Mouse (Mus musculus) heart, postnatal 10 days (tissue): ENCODE results near the gene Mcl1. TPM values are rescaled to one million over a fixed set of nuclear protein-coding genes. Genes with fewer than 3 reads are reported as not detected.
"Not testable (repeated sequence)": the region's sequence is repeated elsewhere in the genome, so short reads cannot be mapped to it uniquely, and the experiment has no call there.

Experiments
- DNase-seq, 2 experiments: peaks; one replicate each; pipeline ENCODE4 v3.0.0; 2021
- intact Hi-C: fragments of 180-260 bp; cut with DNase I; formaldehyde crosslinking; loops from one replicate; pipeline ENCODE4 v1.15.1; 2025
- total RNA-seq, 2 experiments: library from RNA; stranded (reverse); gene quantifications; 2 replicates each; pipeline ENCODE4 v1.2.3; 2021

Gene Mcl1
- total RNA-seq = 100 to 1,000 TPM; 147 to 161 TPM

DNA sequence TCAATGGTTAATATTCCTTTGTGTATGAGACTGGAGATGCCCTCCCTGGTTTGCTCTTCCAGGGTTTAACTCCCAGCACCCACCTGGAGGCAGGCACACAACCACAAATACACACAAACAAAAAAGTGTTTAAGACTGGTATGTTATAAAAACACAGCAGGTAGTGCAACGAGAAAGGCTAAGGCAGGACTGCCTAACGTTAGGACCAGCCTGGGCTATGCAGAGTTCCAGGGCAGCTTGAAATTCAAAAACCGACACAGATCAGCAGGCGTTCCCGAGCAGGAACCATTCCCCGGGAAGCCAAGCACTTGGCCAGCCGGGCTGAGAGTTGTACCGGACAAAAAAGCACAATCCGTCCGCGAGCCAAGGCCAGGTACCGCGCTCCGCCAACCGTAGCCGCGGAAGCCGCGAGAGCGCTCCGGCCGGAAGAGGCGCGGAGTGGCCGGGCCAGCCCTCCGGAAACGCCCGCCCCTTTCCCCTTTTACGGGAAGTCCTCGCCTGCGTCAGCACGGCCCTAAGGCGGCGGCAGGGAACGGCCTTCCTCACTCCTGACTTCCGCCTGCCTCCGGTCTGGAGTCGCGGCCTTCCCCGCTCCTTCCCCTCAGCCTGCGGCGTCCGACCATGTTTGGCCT lies at the start of gene Mcl1:
Gene Mcl1, plus strand, starts transcription at position 553 of the 632 bp plus-strand sequence.
- peak; percentile 96 to 97 for DNase-seq
- intact Hi-C loops = no loop called here

DNA sequence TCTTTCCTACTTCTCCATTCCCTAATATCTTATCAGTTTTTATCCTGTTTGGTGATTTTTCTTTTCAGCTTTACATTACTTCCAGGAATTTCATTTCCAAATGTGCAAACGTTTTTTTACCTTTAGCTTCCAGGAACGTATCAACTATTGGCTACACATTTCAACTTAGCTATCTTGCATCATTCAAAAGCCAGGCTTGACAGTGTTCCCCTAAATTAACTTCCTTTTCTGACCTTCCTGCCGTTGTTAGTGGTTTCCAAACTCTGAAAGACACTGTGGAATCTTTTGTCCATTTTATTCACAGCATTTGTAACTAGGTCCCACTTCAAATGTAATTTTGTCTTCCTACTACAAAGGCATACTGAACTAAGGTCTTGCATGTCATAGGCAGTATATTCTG lies 49.4 kb upstream of the Mcl1 start:
- intact Hi-C loops = no loop called here
- no peak for DNase-seq

DNA sequence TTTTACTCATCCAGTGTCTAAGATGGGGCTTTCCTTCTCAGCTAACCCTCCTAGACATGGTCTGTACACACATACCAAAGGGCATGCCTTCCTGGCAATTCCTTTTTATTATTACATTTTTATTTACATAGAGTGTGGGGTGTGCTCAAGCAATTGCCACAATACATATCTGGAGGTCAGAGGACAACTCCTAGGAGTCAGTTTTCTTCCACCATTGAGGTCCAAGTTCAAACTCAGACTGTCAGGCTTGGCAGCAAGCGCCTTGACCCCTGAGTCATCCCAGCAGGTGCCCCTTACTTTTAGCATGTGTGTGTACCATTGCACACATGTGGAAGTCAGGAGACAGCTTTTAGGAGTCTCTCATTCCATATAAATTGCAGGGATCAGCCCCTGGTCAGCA lies 44.6 kb upstream of the Mcl1 start:
- DNase-seq = no peak

DNA sequence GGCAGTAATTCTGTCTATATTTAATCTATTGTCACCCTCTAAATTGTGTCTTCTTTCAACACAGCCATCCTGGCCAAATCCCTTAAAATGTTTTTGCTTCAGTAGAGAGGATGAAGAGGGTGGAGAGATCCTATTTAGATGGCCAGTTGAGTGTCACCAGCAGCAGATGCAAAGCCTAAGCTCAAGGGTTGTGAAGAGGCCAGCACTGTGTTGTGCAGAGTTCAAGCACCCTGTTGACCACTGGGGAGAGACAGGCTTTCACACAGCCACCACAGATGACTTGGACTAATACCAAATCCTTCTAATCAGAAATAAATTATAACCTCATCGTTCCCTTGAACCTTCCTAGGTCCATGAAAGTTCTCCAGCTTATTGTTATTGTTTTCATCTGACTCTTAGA lies 40.1 kb upstream of the Mcl1 start:
- DNase-seq = no peak
- intact Hi-C loops = loop anchor here (10.0 kb wide), 1 partner anchor 104 kb away; no protein-coding TSS in a partner anchor

More for the DNA sequence above, 44.6 kb upstream of the Mcl1 start:
- intact Hi-C loops = loop anchor here (10.0 kb wide), 1 partner anchor 99 kb away; no protein-coding TSS in a partner anchor

DNA sequence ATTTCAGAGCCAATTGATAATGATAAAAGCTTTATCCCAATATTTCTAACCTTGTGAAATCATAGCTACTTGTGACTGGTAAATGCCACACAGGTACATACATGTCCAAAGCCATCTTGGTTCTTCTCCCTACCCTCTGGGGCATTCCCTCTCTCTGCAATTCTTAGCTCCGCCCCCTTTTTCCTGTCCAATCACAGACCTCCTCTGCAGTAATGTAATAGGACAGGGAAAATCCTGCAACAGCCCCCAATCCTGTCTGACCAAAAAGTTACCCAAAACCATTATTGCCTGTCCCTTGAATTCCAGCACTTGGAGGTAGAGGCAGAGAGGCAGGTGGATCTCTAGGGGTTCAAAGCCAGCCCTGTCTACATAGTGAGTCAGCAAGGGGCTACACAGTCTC lies 37.3 kb upstream of the Mcl1 start:
- intact Hi-C loops = no loop called here
- DNase-seq = no peak

DNA sequence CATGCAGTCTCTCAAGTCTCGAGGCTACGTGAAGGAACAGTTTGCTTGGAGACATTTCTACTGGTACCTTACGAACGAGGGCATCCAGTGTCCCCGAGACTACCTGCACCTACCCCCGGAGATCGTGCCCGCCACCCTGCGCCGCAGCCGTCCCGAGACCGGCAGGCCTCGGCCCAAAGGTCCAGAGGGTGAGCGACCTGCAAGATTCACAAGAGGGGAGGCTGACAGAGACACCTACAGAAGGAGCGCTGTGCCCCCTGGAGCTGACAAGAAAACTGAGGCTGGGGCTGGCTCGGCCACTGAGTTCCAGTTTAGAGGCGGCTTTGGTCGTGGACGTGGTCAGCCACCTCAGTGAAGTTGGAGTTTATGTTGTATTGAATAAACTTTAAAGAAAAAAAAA lies 36.2 kb upstream of the Mcl1 start:
- DNase-seq, intact Hi-C loops: not testable (repeated sequence)

DNA sequence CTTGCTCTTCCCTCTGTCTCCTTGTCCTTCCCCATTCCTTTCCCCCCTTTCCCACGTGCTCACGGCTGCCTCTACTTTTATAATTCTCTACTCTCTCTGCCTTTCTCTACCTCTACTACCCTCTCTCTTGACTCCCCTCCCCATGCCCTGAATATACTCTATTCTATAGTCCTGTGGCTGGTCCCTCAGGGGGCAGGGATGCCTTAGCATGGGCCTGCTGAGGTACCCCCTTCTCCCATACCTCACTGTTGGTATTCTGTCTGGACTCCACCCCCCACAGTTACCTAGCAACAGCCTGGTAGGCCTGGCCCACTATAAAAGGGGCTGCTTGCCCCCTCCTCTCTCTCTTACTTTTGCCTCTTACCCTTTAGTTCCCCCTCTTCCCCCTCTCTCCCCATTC lies 35.0 kb upstream of the Mcl1 start:
- intact Hi-C loops = no loop called here

DNA sequence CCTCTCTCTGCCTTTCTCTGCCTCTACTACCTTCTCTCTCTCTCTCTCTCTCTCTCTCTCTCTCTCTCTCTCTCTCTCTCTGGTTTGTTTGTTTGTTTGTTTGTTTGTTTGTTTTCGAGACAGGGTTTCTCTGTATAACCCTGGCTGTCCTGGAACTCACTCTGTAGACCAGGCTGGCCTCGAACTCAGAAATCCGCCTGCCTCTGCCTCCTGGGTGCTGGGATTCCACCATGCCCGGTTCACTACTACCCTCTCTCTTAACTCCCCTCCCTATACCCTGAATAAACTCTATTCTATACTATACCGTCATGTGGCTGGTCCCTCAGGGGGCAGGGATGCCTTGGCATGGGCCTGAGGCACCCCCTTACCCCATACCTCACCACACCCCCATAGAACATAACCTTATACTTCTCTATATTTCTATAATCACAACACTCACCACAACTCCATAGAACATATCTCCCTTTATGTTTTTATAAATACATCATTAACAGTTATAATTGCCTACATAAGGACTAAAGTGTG lies 34.5 kb upstream of the Mcl1 start:
- intact Hi-C loops, DNase-seq: not testable (repeated sequence)

More for the DNA sequence above, 35.0 kb upstream of the Mcl1 start:
- DNase-seq = no peak

DNA sequence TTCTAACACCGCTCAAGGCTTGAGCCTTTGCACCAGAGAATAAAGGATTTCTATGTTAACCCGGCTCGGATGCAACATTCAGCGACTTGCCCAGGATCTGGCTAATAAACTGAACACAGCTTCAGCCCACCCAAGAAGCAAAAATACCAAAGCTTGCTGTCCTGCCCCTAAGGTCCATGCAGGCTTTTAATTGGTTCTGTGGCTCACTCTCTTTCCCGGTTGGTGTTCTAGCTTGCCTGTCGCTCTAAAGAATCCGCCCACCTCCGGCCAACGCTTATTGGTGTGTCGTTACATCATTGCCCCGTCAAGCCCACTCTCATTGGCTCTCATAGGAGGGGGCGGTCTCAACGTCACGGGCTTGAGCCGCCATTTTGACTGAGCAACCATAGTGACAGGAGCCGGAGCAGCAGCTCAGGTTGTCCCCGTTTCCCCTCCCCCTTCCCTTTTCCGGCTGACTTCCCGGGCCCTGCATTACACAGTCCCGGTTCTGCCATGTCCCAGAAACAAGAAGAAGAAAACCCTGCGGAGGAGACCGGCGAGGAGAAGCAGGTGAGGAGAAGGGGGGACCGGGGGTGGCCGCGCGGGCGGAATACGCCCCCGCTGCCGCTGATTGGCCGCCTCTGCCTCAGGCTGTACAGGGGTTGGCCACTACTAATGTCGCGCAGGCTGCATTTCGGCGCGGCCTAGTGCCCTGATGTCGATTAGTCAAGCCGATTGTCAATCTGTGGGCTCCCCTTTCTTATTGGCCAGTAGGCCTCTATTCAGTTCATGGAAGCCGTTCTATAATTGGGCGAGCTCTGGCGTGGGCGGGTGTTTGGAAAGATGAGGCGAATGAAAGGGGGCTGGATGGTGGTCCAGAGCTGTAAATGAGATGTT lies 33.7 kb upstream of the Mcl1 start, which contains the start of gene Ensa:
Gene Ensa, plus strand, starts transcription at position 366 of the 876 bp plus-strand sequence.
- intact Hi-C loops = no loop called here

DNA sequence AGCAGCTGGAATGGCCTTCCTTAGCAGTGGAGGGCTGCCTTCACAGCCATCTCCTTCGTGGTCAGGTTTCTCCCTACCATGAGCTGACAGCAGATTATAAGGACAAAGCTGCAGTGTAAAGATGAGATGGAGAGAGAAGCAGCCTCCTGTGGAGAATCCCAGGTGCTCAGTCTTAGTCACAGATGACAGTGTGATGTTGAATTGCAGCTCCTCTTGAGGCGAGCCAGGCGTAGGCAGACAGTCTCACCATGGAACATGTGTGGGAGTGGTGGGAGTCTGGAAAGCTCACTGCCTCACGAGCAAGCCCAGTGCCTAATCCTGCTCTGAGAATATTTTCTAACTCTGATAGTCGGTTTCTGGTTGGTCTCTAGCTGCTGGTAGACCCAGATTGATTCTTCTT lies 30.8 kb upstream of the Mcl1 start:
- no peak for DNase-seq
- intact Hi-C loops = no loop called here

More for the DNA sequence above, 33.7 kb upstream of the Mcl1 start, which contains the start of gene Ensa:
- peak; percentile 98 to 99 for DNase-seq

DNA sequence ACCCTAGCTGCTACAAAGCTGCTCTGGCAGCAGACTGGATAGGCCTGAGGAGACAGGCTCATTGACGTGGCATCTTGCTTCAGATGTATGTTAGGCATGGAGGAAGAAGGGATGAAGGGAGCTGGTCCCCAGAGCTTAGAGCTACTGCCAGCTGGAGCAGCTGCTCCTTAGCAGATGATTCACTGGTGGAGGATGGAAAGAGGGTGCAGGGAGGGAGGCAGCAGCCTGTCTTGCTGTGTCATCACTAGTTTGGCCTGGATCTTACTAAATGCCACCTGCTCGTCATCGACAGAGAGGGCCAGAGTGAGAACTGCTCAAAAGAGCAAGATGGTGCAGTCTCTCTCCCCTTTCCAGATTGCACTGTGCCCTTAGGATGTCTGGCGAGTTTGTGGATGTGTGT lies 28.8 kb upstream of the Mcl1 start:
- intact Hi-C loops = no loop called here
- DNase-seq = no peak

DNA sequence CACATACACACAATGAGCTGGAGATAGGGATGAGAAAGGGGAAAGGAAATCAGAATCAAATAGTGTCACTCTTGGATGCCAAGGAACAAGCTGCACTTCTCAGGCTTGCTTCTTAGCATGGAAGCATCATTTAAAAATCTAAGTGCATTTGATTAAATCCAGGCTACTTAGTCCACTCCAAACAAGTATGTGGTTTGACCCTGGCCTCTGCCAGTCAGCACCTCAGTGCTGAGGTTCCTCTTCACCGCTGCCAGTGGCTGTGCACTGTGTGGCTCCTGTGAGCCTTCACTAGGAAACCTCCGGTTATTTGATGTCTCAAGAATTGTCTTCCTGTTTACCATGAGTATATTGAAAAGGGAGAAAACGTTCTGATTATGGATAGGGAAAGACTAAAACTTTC lies 27.7 kb upstream of the Mcl1 start:
- no peak for DNase-seq
- intact Hi-C loops = no loop called here

DNA sequence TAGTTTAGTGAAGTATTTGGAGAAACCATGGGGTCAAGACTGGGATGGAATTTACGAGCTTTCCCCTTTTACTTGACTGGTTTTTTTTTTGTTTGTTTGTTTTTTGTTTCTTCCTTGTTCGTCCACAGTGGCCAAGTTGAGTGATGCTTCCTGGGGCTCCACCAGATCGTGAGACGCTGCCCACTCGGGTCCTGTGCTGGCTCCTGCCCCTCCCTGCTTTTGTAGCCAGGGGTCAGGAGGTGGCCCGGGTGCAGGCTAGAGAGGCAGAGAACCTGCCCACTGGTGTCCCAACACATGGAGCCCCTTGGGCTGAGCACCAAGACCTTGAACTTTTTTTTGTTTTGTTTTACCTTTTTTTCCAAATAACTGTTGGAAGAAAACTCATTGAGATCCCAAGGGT lies 27.3 kb upstream of the Mcl1 start:
- DNase-seq = no peak
- intact Hi-C loops = no loop called here

DNA sequence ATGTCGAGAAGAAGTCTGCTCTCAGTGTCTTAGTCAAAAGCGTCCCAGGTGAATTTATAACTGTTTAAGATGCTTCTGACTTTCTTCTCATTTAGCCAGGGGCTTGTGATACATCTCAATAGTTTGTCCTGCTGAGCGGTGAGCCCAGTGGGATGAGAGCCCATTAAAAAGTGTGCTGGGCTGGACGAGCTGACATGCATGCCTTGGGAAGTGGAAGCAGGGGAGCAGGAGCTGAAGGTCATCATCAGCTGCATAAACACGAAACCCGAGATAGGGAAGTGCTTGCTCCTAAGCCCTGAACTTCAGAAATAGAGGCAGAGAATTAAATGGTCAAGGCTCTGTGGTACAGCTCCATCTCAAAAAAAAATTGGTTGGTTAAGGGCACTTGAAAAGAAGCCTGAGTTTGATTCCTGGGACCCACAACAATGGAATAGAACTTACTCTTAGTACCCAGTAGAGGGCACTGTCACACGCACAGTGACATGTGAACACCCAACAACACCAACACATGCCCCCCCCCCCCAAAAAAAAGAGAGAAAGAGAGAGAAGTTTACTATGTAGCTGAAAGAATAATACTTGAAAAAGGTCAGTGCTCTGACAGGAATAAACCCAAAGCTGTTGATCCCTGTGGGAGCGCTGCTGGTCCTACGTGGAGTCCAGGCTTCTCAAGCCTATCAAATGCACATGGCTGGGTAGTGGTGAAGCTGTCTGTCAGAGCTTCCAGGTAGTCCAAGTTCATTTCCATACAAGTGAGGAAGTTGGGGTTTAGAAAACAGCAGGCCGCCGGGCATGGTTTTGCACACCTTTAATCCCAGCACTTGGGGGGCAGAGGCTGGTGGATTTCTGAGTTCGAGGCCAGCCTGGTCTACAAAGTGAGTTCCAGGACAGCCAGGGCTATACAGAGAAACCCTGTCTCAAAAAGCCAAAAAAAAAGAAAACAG lies 25.7 kb upstream of the Mcl1 start:
- intact Hi-C loops = loop anchor here (1.0 to 2.0 kb wide), 2 partner anchors 43 to 140 kb away; no protein-coding TSS in a partner anchor
- DNase-seq = no peak

DNA sequence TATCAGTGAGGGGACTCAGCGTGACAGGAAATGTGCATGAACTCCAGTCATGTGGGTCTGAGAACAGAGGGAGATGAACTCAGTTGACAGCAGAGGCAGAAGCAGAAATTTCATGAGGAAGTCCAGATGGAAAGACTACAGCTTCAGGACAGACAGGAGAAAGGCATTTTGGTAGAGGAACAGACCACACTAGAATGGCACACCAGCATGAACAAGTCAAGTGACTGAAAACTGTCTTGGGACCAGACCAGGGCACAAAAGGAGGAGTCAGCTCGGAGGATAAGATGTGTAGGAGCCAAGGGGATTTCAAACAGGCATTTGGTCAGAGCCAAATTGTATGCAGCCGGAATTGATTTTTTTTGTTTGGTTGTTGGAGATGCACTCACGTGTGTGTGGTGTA lies 23.0 kb upstream of the Mcl1 start:
- intact Hi-C loops = no loop called here
- DNase-seq = no peak

DNA sequence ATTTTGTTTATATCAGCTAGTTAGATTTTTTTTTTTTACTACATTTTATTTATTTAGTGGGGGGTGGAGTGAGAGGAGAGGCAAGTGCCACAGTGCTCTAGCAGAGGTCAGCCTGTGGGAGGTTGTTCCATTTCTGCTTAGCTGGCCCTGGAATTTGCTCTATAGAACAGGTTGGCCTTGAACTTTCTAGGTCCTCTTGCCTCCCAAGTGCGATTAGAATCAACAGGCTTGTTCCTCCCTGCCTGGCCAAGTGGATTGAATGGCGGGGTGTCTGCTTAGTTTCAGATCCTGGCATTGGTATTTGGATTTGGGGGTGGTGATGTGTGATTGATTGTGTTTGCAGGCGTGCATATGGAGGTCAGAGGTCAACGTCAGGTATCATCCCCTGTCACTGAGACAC lies 22.5 kb upstream of the Mcl1 start:
- intact Hi-C loops = no loop called here
- DNase-seq = no peak

DNA sequence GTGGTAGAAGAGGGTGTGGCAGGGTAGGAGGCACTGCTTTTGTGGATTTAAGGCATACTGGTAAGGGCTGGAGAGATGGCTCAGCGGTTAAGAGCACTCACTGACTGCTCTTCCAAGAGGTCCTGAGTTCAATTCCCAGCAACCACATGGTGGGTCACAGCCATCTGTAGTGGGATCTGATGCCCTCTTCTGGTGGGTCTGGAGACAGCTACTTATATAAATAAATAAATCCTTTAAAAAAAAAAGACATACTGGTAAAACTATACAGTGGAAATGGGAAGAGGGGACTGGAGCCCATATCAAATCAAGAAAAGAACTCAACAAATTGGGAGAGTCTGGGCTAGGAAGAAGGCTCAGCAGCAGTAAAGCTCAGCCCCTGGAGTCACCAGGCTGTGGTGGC lies 18.9 kb upstream of the Mcl1 start:
- DNase-seq = no peak
- intact Hi-C loops = no loop called here

DNA sequence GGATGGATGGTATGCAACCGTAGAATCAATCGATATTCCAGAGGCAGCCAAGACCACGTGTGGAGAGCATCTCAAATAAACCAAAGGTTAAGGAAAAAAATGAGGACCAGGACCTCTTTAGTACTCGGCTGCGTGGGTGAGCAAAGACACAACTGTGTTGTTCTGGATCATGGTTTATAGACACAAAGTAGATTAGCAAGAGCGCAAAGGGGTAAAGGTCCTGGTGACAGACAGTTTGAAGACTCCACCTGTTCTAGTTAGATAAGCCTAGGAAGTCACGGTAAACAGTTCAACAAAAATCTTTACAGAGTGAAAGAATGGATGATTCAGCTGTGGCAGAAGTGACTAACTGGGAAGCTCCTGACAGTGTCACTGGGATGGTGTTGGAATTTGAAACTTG lies 15.5 kb upstream of the Mcl1 start:
- no peak for DNase-seq
- intact Hi-C loops = no loop called here

DNA sequence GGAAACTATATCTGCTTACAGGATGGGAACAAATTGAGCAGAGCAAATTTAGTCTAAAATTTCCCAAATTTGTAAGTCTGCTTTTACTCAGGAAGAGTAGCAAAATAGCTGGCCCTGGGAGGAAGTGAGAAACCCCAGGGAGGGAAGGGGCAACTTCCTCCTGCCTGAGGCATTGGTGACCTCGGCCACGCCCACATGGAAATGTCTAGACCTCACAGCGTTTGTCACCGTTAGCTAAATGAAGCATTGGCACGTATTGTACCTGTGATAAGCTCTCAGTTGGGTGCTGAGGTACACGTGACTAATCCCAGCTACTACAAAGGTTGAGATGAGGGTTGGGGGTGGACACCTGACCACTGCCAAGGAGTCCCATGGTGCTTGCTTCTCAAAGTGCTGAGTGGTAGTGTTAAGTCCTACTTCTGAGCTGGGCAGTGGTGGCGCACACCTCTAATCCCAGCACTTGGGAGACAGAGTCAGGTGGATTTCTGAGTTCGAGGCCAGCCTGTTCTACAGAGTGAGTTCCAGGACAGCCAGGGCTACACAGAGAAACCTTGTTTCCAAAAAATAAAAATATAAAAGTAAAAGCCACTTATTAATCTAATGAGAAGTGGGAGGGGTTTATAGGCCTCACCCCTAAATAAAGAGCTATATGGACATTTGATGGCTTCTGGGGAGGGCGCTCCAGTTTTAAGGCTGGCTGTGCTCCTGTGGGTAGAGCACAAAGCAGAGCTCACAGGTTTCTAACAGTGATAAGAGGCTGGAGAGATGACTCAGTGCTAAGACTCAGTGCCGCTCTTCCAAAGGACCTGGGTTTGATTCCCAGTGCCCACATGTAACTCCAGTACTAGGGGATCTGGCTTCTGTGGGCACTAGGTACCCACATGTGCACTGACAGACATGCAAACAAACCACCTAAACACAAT lies 13.0 kb upstream of the Mcl1 start:
- intact Hi-C loops = no loop called here
- DNase-seq = no peak
